Mouse (Mus musculus) adrenal gland, postnatal 25 days (tissue): Measurements from ENCODE around the gene Baz1a. TPM values are rescaled to one million over a fixed set of nuclear protein-coding genes. Genes with fewer than 3 reads are reported as not detected.
"Not testable (repeated sequence)": the region's sequence is repeated elsewhere in the genome, so short reads cannot be mapped to it uniquely, and the experiment has no call there.

Source experiments
- DNase-seq: peaks from one replicate; pipeline ENCODE4 v3.0.0; 2021; ENCODE audit warnings: mixed read lengths
- total RNA-seq: library from RNA; stranded (reverse); gene quantifications from 2 replicates; pipeline ENCODE4 v1.2.3, GENCODE M21; 2021

Gene Baz1a
- total RNA-seq, 1 experiment from 2014 or later = 28.0 TPM

DNA sequence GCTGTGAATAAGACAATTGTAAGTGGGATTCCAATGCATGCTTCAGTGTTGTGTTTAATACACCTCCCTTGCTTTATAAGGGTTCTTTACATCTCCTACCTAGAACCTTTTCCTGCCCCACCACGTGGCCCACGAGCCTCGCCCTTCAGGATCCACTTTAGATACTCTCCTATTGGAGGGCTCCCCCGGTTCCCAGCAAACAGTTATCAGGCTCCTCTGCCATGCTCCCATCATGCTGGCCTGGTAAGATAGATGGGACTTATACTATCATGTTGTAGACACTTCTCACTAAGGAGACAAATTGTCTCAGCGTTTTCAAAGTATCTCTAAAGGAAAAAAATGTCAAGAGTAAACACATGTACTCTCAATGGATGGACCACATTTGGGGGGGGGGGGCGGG lies 33.6 kb downstream of the Baz1a start:
- no peak for DNase-seq

DNA sequence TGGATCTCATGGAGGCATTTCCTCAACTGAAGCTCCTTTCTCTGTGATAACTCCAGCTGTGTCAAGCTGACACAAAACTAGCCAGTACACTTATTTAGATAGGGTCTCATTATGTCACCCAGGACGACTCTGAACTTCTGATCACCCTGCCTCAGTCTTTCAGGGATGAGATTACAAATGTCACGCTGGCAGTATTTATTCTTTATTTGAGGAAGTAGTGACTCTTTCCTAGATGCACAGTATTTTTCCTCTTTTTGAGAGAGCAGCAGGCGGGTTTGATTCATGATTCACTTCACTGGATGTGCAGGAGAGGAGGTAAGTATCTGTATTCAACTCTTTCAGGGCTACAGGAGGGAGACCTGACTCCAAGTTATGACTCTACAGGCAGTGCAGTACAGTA lies 45.1 kb downstream of the Baz1a start:
- no peak for DNase-seq

DNA sequence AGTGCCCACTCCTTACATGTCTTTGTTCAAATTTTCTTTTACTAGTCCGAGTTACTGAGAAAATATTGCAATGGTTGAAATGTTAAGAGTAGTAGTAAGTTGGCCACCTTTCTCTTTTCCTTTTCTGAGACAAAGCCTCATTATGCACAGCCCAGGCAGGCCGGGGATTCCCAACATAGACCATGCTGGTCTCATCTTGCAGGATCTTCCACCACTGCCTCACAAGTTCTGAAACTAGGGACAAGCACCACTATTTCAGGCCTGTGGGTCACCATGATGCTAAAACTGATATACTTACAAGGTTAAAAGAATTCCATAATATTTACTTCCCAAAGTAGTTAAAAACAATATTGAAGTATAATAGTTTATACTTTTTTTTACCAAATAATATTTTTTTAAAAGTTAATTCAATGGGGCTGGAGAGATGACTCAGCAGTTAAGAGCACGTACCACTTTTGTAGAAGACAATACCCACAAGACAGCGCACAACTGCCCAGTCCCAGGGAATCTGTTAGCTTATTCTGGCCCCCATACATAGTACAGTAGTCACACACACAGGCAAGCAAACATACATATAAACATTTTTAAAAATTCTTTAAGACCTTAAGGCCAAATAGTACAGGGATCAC lies 48.5 kb downstream of the Baz1a start:
- DNase-seq = no peak

DNA sequence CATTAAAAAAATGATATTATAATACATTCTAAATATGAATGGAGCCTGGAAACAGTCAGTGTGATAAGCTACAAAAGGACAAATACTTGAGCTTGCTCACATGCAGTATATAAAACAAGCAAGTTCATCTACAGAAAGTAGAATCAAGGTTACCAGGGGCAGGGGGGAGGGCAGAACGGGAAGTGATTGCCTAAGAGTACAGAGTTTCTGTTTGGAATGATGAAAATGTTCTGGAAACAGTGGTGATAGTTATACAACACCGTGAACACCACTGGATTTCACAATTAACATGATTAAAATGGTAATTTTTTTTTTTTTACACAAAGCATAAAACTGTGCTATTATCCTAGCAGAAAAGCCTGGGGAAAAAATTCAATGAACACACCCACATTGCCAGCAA lies 54.6 kb downstream of the Baz1a start:
- no peak for DNase-seq

DNA sequence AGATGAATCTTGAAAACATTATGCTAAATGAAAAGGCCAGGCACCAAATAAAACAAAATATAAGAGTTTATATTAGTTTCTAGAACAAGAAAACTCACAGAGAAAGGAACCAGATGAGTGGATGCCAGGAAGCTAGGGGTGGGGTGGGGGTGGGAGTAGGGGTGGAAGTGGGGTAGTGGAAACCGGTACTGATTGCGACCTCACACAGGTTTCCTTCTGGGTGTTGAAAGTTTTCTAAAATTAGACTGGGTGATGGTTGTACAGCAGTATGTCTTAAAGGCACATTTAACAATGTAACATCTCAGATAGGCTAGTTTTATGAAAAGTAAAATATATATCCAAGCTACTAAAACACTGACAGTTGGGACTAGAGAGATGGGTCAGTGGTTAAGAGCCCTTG lies 57.2 kb downstream of the Baz1a start:
- DNase-seq = no peak

DNA sequence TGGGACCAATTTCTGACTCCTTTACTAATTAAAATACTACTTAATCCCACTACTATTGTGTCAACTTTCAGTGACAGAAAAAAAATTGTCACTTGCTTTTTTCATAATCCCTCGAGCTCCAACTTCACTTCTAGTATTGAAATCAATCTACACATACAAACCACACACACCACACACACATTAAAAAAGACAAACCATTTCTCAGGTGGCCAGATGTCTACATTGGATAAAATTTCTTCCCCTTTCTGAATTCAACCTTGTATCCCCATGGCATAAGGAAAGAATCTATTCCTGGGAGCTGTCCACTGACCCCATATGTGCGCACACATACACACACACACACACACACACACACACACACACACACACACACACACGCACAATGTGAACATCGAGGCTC lies 57.7 kb downstream of the Baz1a start:
- no peak for DNase-seq

DNA sequence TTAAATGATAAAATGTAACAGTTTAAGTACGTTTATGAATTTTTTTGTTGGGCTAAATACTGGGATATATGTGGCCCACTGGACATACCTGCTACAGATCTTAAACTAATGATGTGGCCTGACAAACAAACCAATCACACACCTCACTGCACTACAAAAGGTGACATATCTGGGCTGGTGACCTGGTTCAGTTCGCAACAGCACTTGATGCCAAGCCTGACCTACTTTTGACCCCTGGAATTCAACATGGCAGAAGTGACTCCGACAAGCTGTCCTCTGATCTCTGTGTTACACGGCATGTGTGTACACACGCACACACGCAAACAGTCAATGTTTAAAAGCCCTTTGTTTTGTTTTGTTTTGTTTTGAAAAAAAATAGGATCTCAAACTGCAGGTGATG lies 68.0 kb downstream of the Baz1a start:
- no peak for DNase-seq

DNA sequence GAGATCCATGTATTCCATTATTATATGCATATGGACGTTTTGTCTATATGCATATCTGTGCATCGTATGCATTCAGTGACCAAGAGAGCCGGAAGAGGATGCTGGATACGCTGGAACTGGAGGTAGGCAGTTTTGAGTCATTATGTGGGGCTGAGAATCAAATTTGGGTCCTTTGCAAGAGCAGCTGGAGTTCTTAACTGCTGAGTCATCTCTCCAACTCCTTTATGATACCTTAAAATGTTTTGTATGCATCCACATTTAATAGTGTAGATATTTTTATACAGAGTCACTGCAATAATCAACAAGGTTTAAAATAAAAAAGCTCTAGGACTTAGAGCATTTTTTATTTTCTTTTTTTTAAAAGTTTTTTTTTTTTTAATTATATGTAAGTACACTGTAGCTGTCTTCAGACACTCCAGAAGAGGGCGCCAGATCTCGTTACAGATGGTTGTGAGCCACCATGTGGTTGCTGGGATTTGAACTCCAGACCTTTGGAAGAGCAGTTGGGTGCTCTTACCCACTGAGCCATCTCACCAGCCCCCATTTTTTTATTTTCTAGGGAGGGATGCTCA lies 71.5 kb downstream of the Baz1a start:
- DNase-seq = not testable (repeated sequence)

DNA sequence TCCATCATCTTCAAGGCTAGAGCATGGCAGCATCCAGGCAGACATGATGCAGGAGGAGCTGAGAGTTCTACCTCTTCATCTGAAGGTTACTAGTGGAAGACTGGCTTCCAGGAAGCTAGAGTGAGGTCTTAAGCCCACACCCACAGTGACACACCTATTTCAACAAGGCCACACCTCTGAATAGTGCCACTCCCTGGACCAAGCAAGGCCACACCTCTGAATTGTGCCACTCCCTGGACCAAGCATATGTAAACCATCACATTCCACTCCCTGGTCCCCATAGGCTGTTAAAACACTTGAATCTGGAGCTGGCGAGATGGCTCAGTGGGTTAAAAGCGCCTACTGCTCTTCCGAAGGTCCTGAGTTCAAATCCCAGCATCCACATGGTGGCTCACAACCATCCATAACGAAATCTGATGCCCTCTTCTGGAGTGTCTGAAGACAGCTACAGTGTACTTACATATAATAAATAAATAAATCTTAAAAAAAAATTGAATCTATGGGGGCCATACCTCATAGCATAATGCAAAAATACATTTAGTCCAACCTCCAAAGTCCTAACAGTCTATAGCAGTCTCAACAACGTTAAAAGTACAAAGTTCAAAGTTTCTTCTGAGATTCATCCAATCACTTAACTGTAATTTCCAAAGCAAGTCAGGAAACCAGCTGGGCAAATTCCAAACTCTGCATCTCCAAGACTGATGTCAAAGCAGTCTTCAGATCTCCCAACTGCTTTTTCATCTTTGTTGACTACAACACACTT lies 76.4 kb downstream of the Baz1a start:
- not testable (repeated sequence) for DNase-seq

DNA sequence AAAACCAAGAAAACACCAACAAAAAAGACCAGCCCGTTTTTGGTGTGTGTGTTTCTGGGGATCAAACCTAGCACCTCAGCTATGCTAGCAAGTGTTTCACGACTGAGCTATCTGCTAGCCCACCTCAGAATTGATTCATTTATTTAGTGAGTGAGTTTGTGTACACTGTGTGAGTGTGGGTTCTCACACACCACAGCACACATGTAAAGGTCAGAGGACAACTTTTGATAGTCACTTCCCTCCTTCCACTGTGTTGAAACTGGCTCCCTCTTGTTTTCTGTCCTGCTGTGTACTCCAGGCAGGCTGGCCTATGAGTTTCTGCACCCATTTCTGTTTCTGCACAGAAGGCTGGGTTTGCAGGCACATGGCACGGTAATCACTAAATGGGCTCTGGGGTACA lies 103.8 kb downstream of the Baz1a start:
- no peak for DNase-seq

DNA sequence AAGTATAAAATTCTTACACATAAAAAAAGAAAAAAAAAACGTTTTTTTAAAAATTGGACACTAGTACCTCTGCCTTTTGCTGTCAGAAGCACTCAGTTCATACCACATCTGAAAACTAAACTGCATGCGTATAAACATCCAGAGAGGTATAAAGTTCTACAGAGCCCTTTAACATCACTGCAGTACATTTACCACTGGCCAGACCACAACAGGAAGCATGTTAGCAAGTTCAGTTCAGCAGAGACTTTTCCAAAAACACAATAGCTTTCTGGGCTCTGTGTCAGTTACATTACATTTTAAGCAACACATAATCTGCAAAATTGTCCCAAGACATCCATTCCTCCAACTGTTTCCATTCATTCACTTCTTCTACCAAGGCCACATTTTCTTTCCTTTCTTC lies 121.6 kb downstream of the Baz1a start:
- not testable (repeated sequence) for DNase-seq

DNA sequence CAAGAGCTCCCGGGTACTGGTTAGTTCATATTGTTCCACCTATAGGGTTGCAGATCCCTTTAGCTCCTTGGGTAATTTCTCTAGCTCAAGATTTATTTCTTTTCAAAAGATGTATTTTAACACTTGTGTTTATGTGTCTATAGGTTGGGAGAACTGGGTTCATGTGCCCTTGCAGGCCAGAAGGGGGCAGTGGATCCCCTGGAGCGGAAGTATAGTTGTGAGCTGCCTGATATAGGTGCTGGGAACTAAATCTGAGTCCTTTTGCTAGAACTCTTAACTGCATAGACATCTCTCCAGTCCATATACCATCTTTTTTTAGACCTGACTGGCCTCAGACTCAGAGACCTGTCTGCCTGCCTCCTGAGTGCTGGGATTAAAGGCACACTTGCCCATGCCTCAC lies 123.7 kb downstream of the Baz1a start:
- no peak for DNase-seq

DNA sequence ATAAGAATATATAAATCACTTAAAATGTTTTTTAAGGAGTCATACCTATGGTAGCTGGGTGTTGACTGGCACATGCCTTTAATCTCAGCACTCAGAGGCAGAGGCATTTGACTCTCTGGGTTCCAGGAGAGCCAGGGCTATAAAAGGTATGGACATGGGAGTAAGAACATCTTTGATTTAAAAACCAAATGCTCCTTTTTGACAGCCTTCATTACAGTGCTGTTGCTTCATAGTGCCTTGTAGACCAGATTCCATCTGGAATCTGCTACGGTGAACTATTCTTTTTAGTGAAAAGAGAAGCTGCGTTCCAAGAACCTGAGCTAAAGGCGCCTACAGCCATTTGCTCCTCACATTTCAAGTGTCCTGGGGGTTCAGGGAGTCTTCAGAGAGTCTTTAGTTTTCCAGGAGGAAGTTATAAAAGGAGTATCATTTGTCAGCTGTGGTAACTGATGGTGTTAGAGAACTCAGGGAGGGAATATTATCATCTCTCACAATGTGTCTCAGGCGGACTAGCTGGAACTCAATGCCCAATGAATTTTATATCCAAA lies 126.5 kb downstream of the Baz1a start:
- DNase-seq = no peak

DNA sequence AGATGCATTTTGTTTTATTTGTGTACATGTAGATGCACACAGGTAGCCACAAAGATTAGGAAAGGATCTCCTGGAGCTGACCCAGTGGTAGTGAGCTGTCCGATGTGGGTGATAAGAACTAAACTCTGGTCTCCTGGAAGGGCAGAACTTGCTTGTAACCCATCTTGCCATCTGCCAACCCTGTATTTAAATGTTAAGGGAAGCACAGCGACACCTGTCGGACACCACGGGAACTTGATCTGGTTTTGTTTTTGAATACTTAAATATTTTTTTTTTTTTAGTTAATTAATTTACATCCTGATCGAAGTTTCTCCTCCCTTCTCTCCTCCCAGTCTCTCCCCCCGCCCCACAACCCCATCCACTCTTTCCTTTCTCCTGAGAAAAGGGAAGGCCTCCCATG lies 134.5 kb downstream of the Baz1a start:
- DNase-seq = peak; percentile 57

DNA sequence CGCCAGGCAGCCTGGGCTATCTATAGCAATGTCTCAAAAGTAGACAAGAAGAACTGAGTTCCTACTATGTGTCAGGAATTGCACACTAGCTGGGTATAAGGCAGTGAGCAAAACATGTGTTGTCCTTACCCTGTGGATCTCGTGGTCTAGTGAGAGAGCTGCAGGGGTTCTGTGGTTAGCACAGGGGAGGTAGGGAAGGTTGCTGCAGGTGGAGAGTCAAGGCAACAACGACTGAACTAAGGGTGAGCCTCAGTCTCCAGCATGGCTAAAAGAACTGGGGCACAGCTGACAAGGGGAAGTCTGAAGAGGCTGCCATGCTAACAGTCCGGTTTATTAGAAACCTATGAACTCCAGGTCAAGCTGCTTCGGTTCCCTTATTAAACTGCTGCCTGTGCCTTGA lies 134.9 kb downstream of the Baz1a start:
- DNase-seq = no peak

DNA sequence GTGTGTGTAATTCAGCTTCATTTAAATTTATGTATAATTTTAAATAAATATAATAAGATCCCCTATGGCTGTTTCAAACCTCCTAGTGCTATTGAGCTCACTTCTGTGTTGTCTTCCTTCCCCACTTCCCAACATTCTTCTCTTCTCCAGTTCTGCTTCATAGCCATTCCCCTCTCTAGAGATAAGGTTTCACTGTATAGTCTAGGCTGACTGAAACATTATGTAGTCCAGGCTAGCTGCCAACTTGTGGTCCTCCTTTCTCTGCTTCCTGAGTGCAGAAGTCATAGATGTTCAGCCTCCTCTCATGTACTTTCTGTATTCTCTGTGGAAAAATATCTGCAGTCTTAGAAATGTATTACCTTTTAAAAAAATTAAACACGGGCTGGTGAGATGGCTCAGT lies 136.3 kb downstream of the Baz1a start:
- no peak for DNase-seq

DNA sequence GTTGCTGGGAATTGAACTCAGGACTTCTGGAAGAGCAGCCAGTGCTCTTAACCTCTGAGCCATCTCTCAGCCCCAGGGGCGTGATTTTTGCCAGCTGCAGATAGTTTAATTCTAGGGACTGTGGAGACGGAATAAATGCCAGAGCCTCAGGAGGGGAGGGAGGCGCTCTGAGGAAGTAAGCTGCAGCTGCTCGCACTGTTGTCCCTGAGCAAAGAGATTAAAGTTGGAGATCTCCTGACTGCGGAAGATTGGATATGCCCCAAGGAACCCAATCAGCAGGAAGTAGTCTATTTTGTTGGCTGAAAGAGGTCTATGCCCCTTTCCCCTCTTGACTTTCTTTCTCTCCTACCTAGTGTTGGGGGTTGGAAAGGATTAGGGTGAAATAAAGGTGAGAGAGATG lies 137.3 kb downstream of the Baz1a start:
- DNase-seq = no peak

DNA sequence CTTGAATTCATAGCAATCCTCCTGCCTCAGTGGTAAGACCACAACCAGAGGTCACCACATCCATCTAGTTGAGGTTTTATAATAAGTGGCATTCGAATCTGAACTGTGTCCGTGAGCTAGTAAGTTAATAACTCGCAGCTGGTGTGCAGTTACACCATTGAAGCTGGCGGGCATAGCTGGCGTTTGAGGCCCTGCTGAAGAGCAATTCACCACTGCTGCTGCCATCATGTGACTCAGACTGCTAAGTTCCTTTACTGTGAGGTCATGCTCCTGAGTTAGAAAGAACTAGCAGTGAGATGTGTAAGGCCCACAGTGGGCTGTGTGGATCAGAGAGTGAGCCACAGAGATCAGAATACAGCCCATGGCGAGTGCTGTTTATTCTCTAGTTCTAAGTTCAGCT lies 139.4 kb downstream of the Baz1a start:
- peak; percentile 11 for DNase-seq

DNA sequence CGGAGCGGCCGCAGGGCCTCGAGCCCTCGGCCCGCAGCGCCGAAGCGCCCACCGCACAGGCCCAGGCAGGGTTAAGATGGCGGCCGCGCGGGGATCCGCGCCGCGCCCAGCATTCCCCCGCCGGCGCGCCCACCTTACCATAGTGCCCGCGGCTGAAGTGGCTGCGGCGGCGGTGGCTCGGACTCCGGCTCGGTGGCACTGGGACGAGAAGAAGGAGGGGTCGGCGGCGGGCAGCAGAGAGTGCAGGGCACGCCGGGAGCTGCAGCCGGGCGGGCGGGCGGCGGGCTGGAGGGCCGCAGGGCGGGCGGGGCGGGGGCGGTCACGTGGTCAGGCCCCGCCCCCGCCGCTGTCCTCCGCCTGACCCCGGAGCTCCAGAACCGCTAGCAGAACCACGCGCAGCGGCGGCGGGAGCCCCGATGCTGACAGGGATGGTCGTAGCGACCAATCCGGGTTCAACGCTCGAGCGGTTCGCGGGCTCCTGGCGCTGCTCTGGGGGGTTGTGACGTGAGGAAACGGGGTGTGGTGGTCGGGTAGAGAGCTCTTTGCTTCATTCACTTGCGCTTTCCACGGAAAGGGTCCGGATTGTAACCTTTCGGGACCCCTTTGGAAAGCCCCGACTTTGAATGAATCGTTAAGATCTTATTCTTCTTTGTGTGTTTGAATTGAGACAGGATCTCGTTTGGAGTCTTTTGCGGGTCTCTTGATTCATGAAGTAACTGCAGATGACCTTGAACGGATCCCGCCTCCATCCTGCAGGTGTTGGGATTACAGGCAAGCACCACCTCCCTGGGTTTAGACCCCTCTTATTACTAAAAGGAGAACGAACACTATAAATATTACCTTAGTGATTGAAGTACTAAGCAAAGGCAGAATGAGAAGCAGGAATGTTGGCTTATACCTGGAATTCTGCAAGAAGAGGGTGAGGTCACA lies 151.3 kb downstream of the Baz1a start, which contains the start of gene Cfl2:
Gene Cfl2 (minus strand): TSS at position 272 of the 930 bp plus-strand sequence.
- peak; percentile 86 for DNase-seq

DNA sequence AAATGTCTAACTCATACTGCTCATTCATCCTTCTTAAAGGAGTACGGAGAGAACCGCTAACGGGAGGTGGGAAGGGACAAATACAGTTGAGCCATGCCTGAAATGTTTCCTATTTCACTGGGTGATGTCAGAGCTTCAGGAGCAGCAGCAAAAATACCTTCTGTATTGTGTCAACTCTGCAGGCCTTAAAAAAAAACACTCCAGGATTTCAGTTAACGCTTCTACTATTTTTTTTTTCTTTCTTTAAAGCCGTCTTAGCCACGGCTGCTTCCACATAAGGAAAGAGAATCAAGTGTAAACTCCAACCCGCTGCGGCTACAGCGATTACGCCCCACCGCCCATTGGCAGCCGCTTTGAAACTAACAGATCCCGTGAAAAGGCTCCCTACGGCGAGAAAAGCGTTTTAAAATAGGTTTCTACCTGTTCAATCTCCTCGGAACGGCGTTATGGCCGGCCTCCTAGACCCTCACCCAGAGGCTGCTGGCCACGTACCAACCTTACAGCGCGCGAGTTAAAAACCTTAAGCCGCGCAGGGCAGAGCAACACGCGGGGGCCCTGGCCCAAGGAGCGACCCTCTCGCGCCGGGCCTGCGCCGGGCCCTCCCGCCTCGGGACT lies 152.1 kb downstream of the Baz1a start:
- DNase-seq = peak; percentile 56

DNA sequence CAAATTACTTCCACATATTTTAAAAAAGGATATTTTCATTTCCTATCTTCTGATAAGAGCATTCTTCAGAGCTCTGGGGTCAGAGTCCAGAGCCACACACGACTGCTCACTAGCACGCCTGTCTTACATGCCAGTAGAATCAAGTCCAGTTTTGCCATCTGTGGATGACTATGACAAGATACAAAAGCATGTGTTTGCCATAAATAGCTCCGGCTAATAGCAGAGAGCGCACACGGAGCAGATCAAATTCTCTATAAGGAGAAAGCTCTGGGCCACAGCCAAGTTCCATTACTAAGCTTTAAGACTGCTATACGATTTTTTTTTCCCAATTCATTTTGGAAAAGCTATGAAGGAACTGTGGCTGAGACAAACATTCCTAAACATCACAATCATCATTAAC lies 154.6 kb downstream of the Baz1a start:
- no peak for DNase-seq

DNA sequence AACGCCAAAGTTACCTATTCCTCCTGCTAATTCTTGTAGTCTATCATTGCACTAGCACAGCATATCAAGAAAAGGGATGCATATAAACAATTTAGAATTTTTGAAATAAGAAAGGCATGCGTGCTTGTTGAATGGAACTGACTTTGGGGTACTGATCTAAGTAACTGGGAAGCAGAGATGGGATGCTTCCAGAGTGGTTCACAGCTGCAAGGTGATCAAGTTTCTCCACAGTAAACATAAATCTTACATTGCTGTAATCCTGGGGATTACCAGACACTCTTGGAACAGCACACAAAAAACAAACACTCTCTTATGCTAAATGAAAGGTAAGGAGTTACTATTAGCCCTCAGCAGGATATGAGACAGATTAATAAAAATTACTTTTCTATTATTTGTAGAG lies 163.6 kb downstream of the Baz1a start:
- no peak for DNase-seq
